22 mouse cellular contexts compared by ENCODE assay signal in the genomic region with DNA sequence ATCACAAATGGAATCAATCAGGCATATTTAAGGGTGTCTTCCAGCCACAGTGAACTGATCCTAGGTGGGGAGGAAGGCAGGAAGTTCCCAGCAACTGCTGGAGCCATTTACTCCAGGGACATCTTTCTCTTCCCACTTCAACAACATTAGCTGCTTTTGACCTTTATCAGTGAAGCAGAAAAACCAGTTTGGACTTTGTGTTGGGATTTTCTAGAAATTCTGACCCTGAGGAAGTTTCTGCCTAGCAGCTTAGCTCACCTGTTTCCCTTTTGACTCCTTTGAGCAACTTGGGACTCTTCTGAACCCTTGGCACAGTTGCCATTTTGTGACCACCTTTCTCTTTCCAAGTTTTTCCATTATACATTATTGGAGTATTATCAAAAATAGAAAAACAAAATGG.
A peak's percentile ranks its signal among the peaks of the same experiment; 100 is the strongest.
DNase-seq lines count a peak whose midpoint lies in the region; ATAC-seq lines count a peak whose summit lies in the region.
"Had no signal": no experiment of that assay in that cellular context is flagged by ENCODE, and none has a peak within 500 bp of the region (broad histone marks: within the 10 kb centered on the region; RNA-seq: fewer than 3 reads in every experiment).

No protein-coding gene starts in this region.

- no peak overlapping the region for H3K9ac ChIP-seq in kidney, embryonic 16.5 days (replicated peaks; ENCODE audit: low read length)
- H3K9ac ChIP-seq: embryonic facial prominence, embryonic 12.5 days; forebrain, embryonic 13.5 days; forebrain, embryonic 15.5 days had no signal

- H3K9me3 ChIP-seq in kidney, embryonic 16.5 days (ENCODE audit: low read length): no peaks in the 10 kb centered on the region
- H3K9me3 ChIP-seq: embryonic facial prominence, embryonic 10.5 days; embryonic facial prominence, embryonic 12.5 days; forebrain, embryonic 13.5 days; forebrain, embryonic 15.5 days; G1E had no signal

- H3K4me3 ChIP-seq in kidney, embryonic 16.5 days (ENCODE audit: low read length): no peak overlapping the region
- H3K4me3 ChIP-seq: embryonic facial prominence, embryonic 10.5 days; embryonic facial prominence, embryonic 12.5 days; forebrain, embryonic 13.5 days; forebrain, embryonic 15.5 days had no signal

- H3K4me2 ChIP-seq in kidney, embryonic 16.5 days (replicated peaks; ENCODE audit: low read depth, low read length): no peak overlapping the region
- H3K4me2 ChIP-seq: embryonic facial prominence, embryonic 12.5 days; forebrain, embryonic 13.5 days; forebrain, embryonic 15.5 days had no signal

- ATAC-seq in kidney, embryonic 16.5 days (ENCODE audit: low FRiP score, low TSS enrichment): no peak
- ATAC-seq: activated CD4-positive, CD25-positive, alpha-beta regulatory T cell, adult 4 months; CD4-positive, CD25-positive, alpha-beta regulatory T cell, adult 4 months; forebrain, embryonic 13.5 days; forebrain, embryonic 15.5 days; Patski had no signal

- no peaks in the 10 kb centered on the region for H3K36me3 ChIP-seq in kidney, embryonic 16.5 days (ENCODE audit: insufficient read depth, low read length)
- H3K36me3 ChIP-seq: embryonic facial prominence, embryonic 10.5 days; embryonic facial prominence, embryonic 12.5 days; forebrain, embryonic 15.5 days; G1E had no signal

- no peaks in the 10 kb centered on the region for H3K27me3 ChIP-seq in kidney, embryonic 16.5 days (ENCODE audit: insufficient read depth, low read length)
- H3K27me3 ChIP-seq: CH12.LX; embryonic facial prominence, embryonic 12.5 days; forebrain, embryonic 13.5 days; forebrain, embryonic 15.5 days; Patski had no signal

- no peaks in the 10 kb centered on the region for H3K4me1 ChIP-seq in kidney, embryonic 16.5 days (ENCODE audit: insufficient read depth, low read length)
- H3K4me1 ChIP-seq: embryonic facial prominence, embryonic 10.5 days; embryonic facial prominence, embryonic 12.5 days had no signal

- DNase-seq in kidney, adult 11 months: peak; percentile 33
- DNase-seq in kidney, adult 8-10 months: peak; percentile 8 to 67
- DNase-seq in kidney, postnatal 4 days: no peak
- peak; percentile 13 to 45 for DNase-seq in kidney, postnatal 36 days
- no peak for DNase-seq in kidney, postnatal 10 days
- DNase-seq: adrenal gland, adult 8-10 months; B cell, adult 2 months; cerebellum, adult 11-12 months; cerebellum, adult 2 months; cerebellum, adult 9-10 months; cerebellum, postnatal 10 days; cerebellum, postnatal 25 days had no signal

- H3K27ac ChIP-seq in kidney, embryonic 16.5 days (ENCODE audit: low read length): no peak overlapping the region
- H3K27ac ChIP-seq: embryonic facial prominence, embryonic 10.5 days; embryonic facial prominence, embryonic 12.5 days; forebrain, embryonic 13.5 days; forebrain, embryonic 15.5 days had no signal

Comparison
In these comparisons a context has a peak if more than half of its experiments do, and no peak if none do; other contexts are left out.
1. DNase-seq: peak in kidney, adult 11 months (single experiment), kidney, adult 8-10 months (2 of 2) and kidney, postnatal 36 days (2 of 2); none in kidney, postnatal 4 days (0 of 2) and kidney, postnatal 10 days (single experiment).